Mouse (Mus musculus): Measurements from ENCODE around the gene Cables2. TPM values are rescaled to one million over a fixed set of nuclear protein-coding genes. Genes with fewer than 3 reads are reported as not detected.

Cables2 gene
- polyA plus RNA-seq, 1 experiment: 7.9 TPM

GRCm38 (mm10) chr2:180303468-180303867 lies 30.2 kb upstream of the Cables2 start:
- no peaks in the 10 kb centered on the region for H3K79me2 ChIP-seq (ENCODE audit: control insufficient read depth, insufficient read depth)
- H3K36me3 ChIP-seq (ENCODE audit: control insufficient read depth, insufficient read depth): no peaks in the 10 kb centered on the region
- H3K27me3 ChIP-seq (ENCODE audit: control insufficient read depth, insufficient read depth, insufficient read length): peaks cover 26% of the 10 kb centered on the region
- H3K79me3 ChIP-seq (ENCODE audit: low read depth): no peaks in the 10 kb centered on the region
- no peak overlapping the region for H3ac ChIP-seq (ENCODE audit: control insufficient read depth, insufficient read length, low read depth)
- H3K4me3 ChIP-seq (ENCODE audit: insufficient read depth, poor library complexity, severe bottlenecking): no peak overlapping the region
- TF ChIP-seq MYOG (IDR thresholded peaks at IDR 0.05; ENCODE audit: control insufficient read depth, extremely low read depth, insufficient read length): no peak
- TF ChIP-seq USF1 (IDR thresholded peaks at IDR 0.05; ENCODE audit: low read depth): no peak
- TF ChIP-seq CTCF (IDR thresholded peaks at IDR 0.05; ENCODE audit: control insufficient read depth, insufficient read depth, insufficient read length): no peak
- no peak for TF ChIP-seq MAX (IDR thresholded peaks at IDR 0.05)
- TF ChIP-seq CEBPB (IDR thresholded peaks at IDR 0.05; ENCODE audit: low read depth): no peak
- no peak for TF ChIP-seq MYOD1 (IDR thresholded peaks at IDR 0.05; ENCODE audit: control insufficient read depth, insufficient read length, low read depth)
- TF ChIP-seq FOSL1 (IDR thresholded peaks at IDR 0.05; ENCODE audit: insufficient read depth, low read length, poor library complexity, severe bottlenecking): no peak

GRCm38 (mm10) chr2:180302201-180302600 lies 28.9 kb upstream of the Cables2 start:
- no peaks in the 10 kb centered on the region for H3K36me3 ChIP-seq (ENCODE audit: control insufficient read depth, insufficient read depth)
- H3K79me3 ChIP-seq (ENCODE audit: low read depth): no peaks in the 10 kb centered on the region
- no peak overlapping the region for H3K4me3 ChIP-seq (ENCODE audit: insufficient read depth, poor library complexity, severe bottlenecking)
- H3ac ChIP-seq (ENCODE audit: control insufficient read depth, insufficient read length, low read depth): no peak overlapping the region
- H3K79me2 ChIP-seq (ENCODE audit: control insufficient read depth, insufficient read depth): no peaks in the 10 kb centered on the region
- peaks cover 25% of the 10 kb centered on the region for H3K27me3 ChIP-seq (ENCODE audit: control insufficient read depth, insufficient read depth, insufficient read length)
- no peak for TF ChIP-seq MAX (IDR thresholded peaks at IDR 0.05)

DNA sequence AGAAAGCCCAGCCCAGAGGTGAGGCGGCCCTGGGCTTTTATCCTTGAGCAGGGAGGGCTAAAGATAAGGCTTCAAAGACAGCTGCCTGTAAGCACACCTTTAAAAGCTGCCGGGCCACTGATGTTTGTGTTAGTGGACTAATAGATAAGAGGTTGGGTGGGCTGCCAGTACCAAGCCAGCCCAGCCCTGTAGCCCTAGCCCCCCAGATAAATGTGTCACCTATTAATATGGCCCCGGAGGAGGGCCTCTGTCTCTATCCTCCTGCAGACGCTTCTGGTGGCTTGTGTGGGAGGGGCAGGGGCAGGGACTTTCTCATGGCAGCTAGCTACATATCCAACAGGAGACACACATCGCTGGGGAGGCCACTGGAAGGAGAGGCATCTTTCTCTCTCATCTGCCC lies 27.5 kb upstream of the Cables2 start:
- H3K4me3 ChIP-seq (ENCODE audit: insufficient read depth, poor library complexity, severe bottlenecking): no peak overlapping the region
- peaks cover 20% of the 10 kb centered on the region for H3K27me3 ChIP-seq (ENCODE audit: control insufficient read depth, insufficient read depth, insufficient read length)
- TF ChIP-seq USF1 (IDR thresholded peaks at IDR 0.05; ENCODE audit: low read depth) (no peak), MAX (IDR thresholded peaks at IDR 0.05) (no peak), FOSL1 (IDR thresholded peaks at IDR 0.05; ENCODE audit: insufficient read depth, low read length, poor library complexity, severe bottlenecking) (no peak)
- no peaks in the 10 kb centered on the region for H3K79me3 ChIP-seq (ENCODE audit: low read depth)
- no peak overlapping the region for H3ac ChIP-seq (ENCODE audit: control insufficient read depth, insufficient read length, low read depth)
- no peaks in the 10 kb centered on the region for H3K79me2 ChIP-seq (ENCODE audit: control insufficient read depth, insufficient read depth)
- no peaks in the 10 kb centered on the region for H3K36me3 ChIP-seq (ENCODE audit: control insufficient read depth, insufficient read depth)

- peaks cover 17% of the 10 kb centered on the region for H3K27me3 ChIP-seq (ENCODE audit: control insufficient read depth, insufficient read depth, insufficient read length)
- H3K36me3 ChIP-seq (ENCODE audit: control insufficient read depth, insufficient read depth): no peaks in the 10 kb centered on the region
- H3K4me3 ChIP-seq (ENCODE audit: insufficient read depth, poor library complexity, severe bottlenecking): no peak overlapping the region
- H3ac ChIP-seq (ENCODE audit: control insufficient read depth, insufficient read length, low read depth): no peak overlapping the region
- no peak for TF ChIP-seq CEBPB (IDR thresholded peaks at IDR 0.05; ENCODE audit: low read depth)
- TF ChIP-seq FOSL1 (IDR thresholded peaks at IDR 0.05; ENCODE audit: insufficient read depth, low read length, poor library complexity, severe bottlenecking): no peak
- TF ChIP-seq CTCF (IDR thresholded peaks at IDR 0.05; ENCODE audit: control insufficient read depth, insufficient read depth, insufficient read length): no peak
- no peak for TF ChIP-seq MYOD1 (IDR thresholded peaks at IDR 0.05; ENCODE audit: control insufficient read depth, insufficient read length, low read depth)
- TF ChIP-seq MYOG (IDR thresholded peaks at IDR 0.05; ENCODE audit: control insufficient read depth, extremely low read depth, insufficient read length): no peak
- no peak for TF ChIP-seq MAX (IDR thresholded peaks at IDR 0.05)
- H3K79me2 ChIP-seq (ENCODE audit: control insufficient read depth, insufficient read depth): no peaks in the 10 kb centered on the region
- no peaks in the 10 kb centered on the region for H3K79me3 ChIP-seq (ENCODE audit: low read depth)
Observed at GRCm38 (mm10) chr2:180300252-180300651, 27.0 kb upstream of the Cables2 start.

DNA sequence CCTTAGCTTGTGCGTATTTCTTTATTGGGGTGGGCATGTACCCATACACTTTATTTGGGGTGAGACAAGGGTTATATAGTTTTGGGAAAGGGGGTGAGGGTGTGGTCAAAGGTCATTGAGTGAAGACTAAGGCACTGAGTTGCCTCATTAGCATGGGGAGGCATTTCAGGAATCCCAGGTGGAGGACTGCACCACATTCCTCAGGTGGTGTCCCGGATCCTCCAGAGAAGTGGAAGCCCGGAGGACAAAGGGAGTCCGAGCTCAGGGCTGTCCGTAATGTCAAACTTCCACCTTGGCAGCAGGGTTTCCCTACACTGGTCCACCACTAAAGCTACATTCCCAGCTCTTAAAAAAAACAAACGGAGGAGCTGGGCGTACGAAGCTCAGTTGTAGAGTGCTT lies 19.6 kb upstream of the Cables2 start:
- H3K4me3 ChIP-seq (ENCODE audit: insufficient read depth, poor library complexity, severe bottlenecking): no peak overlapping the region
- H3ac ChIP-seq (ENCODE audit: control insufficient read depth, insufficient read length, low read depth): no peak overlapping the region
- TF ChIP-seq MAX (IDR thresholded peaks at IDR 0.05) (no peak), CEBPB (IDR thresholded peaks at IDR 0.05; ENCODE audit: low read depth) (no peak)
- no peaks in the 10 kb centered on the region for H3K36me3 ChIP-seq (ENCODE audit: control insufficient read depth, insufficient read depth)
- no peaks in the 10 kb centered on the region for H3K79me3 ChIP-seq (ENCODE audit: low read depth)
- no peaks in the 10 kb centered on the region for H3K79me2 ChIP-seq (ENCODE audit: control insufficient read depth, insufficient read depth)
- H3K27me3 ChIP-seq (ENCODE audit: control insufficient read depth, insufficient read depth, insufficient read length): peaks cover 55% of the 10 kb centered on the region

DNA sequence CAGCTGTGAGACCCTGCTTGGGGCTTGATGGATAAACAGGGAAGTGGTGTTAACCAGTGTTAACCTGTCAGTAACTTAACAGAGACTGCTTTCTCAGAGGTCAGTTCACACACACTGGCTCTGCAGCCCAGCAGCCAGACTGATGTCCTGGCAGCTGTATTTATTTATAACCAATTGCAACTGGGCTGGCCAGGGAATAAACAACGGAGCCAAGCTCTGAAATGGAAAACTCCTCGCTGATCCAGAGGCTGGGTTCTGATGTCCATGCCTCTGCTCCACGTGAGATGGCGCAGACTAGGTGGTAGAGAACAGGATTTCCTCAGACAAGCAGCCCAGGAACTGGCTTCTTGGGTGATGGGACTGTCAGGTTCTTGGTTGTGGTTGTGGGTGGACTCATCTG lies 18.7 kb upstream of the Cables2 start:
- Histone ChIP-seq H3K4me3 (ENCODE audit: insufficient read depth, poor library complexity, severe bottlenecking) (no peak overlapping the region), H3K27me3 (ENCODE audit: control insufficient read depth, insufficient read depth, insufficient read length) (peaks cover 61% of the 10 kb centered on the region), H3K79me3 (ENCODE audit: low read depth) (no peaks in the 10 kb centered on the region), H3K79me2 (ENCODE audit: control insufficient read depth, insufficient read depth) (no peaks in the 10 kb centered on the region), H3K36me3 (ENCODE audit: control insufficient read depth, insufficient read depth) (no peaks in the 10 kb centered on the region), H3ac (ENCODE audit: control insufficient read depth, insufficient read length, low read depth) (no peak overlapping the region)
- TF ChIP-seq MYOD1 (IDR thresholded peaks at IDR 0.05; ENCODE audit: control insufficient read depth, insufficient read length, low read depth) (no peak), CTCF (IDR thresholded peaks at IDR 0.05; ENCODE audit: control insufficient read depth, insufficient read depth, insufficient read length) (no peak), MYOG (IDR thresholded peaks at IDR 0.05; ENCODE audit: control insufficient read depth, extremely low read depth, insufficient read length) (no peak), CEBPB (IDR thresholded peaks at IDR 0.05; ENCODE audit: low read depth) (no peak), USF1 (IDR thresholded peaks at IDR 0.05; ENCODE audit: low read depth) (no peak), FOSL1 (IDR thresholded peaks at IDR 0.05; ENCODE audit: insufficient read depth, low read length, poor library complexity, severe bottlenecking) (no peak), MAX (IDR thresholded peaks at IDR 0.05) (no peak)
